Mouse (Mus musculus) lung, adult 2 months (tissue): ENCODE results near the gene Tmod4.

Experiments
- CTCF ChIP-seq: fragments of 200-500 bp; IDR thresholded peaks from 2 replicates; pipeline ENCODE4 v1.5.1; 2011; ENCODE audit warnings: mild to moderate bottlenecking, low read length, control low read depth; ENCODE audit not compliant: insufficient read depth
- POLR2A ChIP-seq: fragments of 200-500 bp; IDR thresholded peaks from 2 replicates; pipeline ENCODE4 v1.6.1; 2011; ENCODE audit warnings: low read depth, mild to moderate bottlenecking, control low read depth, low read length, borderline replicate concordance; ENCODE audit errors: extremely low read depth

- TF ChIP-seq CTCF (no peak), POLR2A (no peak)
These were observed 45.7 kb downstream of the Tmod4 start for GRCm38 (mm10) chr3:95169996-95170395.
